Mouse (Mus musculus) G1E (cell line): ENCODE results near the gene Gsn.

Experiments used
- CTCF ChIP-seq: IDR thresholded peaks from 2 replicates; pipeline ENCODE4 v1.5.1; 2012; ENCODE audit warnings: low read depth, low read length, inconsistent platforms, mixed read lengths
- GATA2 ChIP-seq: IDR thresholded peaks from 2 replicates; pipeline ENCODE4 v1.6.1; 2012; ENCODE audit warnings: low read depth, low read length, inconsistent platforms, borderline replicate concordance

GRCm38 (mm10) chr2:35282214-35282613, 26.0 kb downstream of the Gsn start:
- TF ChIP-seq CTCF (no peak), GATA2 (no peak)
